Mouse (Mus musculus) stomach, embryonic 15.5 days (tissue): ENCODE measurements at regions not wholly inside any gene's neighbourhood (a gene's known extent, or its start where the extent isn't known, plus 50 kb on each side); places are given as distances from the start of the nearest gene placed in this dataset.
"Not testable (repeated sequence)": the region's sequence is repeated elsewhere in the genome, so short reads cannot be mapped to it uniquely, and the experiment has no call there.

ENCODE experiments used
- ATAC-seq: fragments of 200-750 bp; cut with Nextera tagmentation; 2 replicates; pipeline ENCODE4 v1.8.0; 2017; ENCODE audit warnings: low read depth, moderate number of reproducible peaks, moderate TSS enrichment; ENCODE audit not compliant: insufficient read depth, low FRiP score
- H3K27ac ChIP-seq: fragments of 300-500 bp; sonication (generic); 2 replicates; pipeline ENCODE4 v1.5.1; 2015; ENCODE audit warnings: mild to moderate bottlenecking, inconsistent platforms
- H3K27me3 ChIP-seq: fragments of 300-500 bp; sonication (generic); replicated peaks from 2 replicates; pipeline ENCODE4 v1.6.1; 2015; ENCODE audit warnings: inconsistent platforms
- H3K36me3 ChIP-seq: fragments of 300-500 bp; sonication (generic); 2 replicates; pipeline ENCODE4 v1.6.1; 2015; ENCODE audit warnings: inconsistent platforms
- H3K4me1 ChIP-seq: fragments of 300-500 bp; sonication (generic); 2 replicates; pipeline ENCODE4 v1.6.1; 2015; ENCODE audit warnings: inconsistent platforms
- H3K4me2 ChIP-seq: fragments of 300-500 bp; sonication (generic); 2 replicates; pipeline ENCODE4 v1.6.1; 2015; ENCODE audit warnings: mild to moderate bottlenecking, inconsistent platforms
- H3K4me3 ChIP-seq: fragments of 300-500 bp; sonication (generic); replicated peaks from 2 replicates; pipeline ENCODE4 v1.5.1; 2015; ENCODE audit warnings: inconsistent platforms
- H3K9ac ChIP-seq: fragments of 300-500 bp; sonication (generic); 2 replicates; pipeline ENCODE4 v1.6.1; 2015; ENCODE audit warnings: inconsistent platforms
- H3K9me3 ChIP-seq: fragments of 300-500 bp; sonication (generic); 2 replicates; pipeline ENCODE4 v1.6.1; 2016; ENCODE audit warnings: inconsistent platforms
- WGBS: fragments of 180-500 bp; shearing (Covaris S2); methylation state at CpG from one replicate; pipeline ENCODE4 v1.1.7; 2015; 5-methylcytosine and 5-hydroxymethylcytosine counted together

DNA sequence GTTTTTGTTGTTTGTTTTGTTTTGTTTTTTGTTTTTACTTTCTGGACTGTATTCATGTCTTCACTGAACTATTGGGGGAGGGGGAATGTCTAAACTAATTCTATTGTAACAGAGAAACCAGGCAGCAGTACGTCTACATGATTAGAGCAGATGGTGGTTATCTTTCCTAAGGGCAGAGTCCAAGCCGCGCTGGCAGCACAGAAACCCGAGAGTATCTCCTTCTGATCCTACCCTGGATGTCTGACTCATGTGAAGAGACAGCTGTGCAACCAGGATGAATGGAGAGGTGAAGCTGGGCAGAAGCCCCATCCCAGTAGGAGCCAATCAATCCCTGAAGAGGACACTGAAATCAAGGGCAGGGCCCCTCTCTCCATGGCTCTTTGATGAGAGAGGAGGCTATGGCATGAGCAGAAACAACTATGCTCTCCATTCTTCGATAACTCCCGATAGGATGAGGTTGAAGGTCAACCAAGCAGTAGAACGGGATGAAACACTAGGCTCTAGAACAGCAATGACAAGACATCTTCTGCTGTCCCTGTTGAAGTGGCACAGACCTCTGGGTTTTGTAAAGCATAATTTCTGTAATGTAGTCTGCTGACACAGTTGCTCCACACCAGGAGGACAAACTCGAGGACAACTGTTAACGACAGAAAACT lies 591.1 kb downstream of the Dad1 start:
- H3K4me3 ChIP-seq, H3K27me3 ChIP-seq, H3K4me2 ChIP-seq, ATAC-seq, H3K36me3 ChIP-seq, H3K4me1 ChIP-seq, H3K27ac ChIP-seq, H3K9ac ChIP-seq, H3K9me3 ChIP-seq: not testable (repeated sequence)
- WGBS, result 63% methylated on average over 9 of the region's 9 CpGs

DNA sequence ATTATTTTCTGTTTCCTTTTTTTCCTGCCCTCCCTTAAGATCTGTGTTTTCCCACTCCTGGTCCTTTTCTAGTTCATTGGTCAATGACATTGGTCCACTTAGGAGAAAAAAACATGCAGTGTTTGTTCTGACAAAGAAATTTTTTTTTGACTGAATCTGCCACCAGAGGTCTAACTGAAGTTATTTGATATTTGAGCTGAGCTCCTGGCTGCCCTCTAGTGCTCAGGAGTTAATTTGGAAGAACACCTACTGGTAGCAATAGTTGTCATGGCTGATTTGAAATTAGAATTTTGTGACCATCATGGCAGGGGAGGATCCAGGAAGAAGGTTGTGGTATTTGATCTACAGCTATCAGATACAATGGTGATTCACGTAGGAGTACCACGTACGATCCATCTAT lies 599.2 kb downstream of the Dad1 start:
- H3K9me3 ChIP-seq, H3K4me2 ChIP-seq, H3K4me1 ChIP-seq, H3K4me3 ChIP-seq, H3K9ac ChIP-seq, H3K27me3 ChIP-seq, ATAC-seq, H3K36me3 ChIP-seq, H3K27ac ChIP-seq: not testable (repeated sequence)
- 89% methylated on average over 3 of the region's 3 CpGs for WGBS

DNA sequence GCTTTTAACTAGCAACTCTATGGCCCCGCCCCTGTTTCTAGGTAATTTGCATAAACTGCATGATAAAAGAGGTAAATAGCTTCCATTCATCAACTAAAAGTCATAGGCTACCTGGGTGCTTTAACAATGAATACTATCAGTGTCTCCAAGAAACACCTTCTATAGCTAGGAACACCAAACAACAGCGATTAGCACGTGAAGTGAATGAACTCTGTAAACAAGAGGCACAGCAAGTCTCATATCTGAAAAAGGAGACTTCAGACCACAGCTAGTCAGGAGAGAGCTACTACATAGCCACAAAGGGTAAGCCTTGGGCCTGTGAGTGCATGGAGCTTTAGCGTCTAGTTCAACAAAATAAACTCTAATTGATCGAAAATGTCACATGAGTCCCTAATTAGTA lies 602.8 kb downstream of the Dad1 start:
- H3K9ac ChIP-seq, H3K4me3 ChIP-seq, H3K36me3 ChIP-seq, H3K27ac ChIP-seq, ATAC-seq, H3K9me3 ChIP-seq, H3K27me3 ChIP-seq, H3K4me1 ChIP-seq, H3K4me2 ChIP-seq: not testable (repeated sequence)
- 53% methylated on average over 5 of the region's 5 CpGs for WGBS

DNA sequence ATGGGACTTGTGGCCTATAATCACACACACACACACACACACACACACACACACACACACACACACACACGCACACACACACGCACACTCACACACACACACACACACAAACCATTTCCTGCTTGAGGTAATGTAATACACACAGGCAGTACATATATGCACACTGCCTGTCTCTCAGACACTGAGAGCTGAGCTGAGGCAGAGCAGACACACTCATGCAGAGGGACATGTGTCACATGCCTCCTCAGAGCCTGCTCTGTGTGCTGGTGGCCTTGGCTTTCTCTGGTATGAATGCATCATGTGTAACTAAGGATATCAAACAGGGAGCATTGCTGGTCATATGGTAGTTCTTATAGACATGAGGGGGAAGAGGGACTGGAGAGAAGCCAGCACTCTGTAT lies 604.7 kb downstream of the Dad1 start:
- WGBS, result 92% methylated on average over 2 of the region's 2 CpGs
- H3K4me3 ChIP-seq, ATAC-seq: not testable (repeated sequence)

DNA sequence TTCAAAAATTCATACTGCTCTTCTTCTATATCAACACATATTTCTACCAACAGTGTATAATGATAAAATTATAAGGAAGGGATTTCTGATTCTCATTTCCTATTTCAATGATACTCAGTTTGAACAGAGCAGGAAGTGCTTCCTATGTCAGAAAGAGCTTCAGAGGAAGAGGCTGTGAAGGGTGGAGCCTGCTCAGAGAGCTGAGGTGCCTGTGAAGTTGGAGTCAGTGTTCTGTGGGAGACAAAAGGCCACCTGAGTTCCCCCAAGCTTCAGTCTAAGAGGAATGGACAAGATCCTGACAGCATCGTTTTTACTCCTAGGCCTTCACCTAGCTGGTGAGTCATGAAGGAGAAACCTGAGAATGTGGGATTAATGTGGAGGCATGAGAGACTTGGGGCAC lies 613.5 kb downstream of the Dad1 start:
- 55% methylated on average over 1 of the region's 1 CpGs for WGBS
- not testable (repeated sequence) for H3K27ac ChIP-seq, H3K9ac ChIP-seq, H3K9me3 ChIP-seq, H3K4me2 ChIP-seq, H3K36me3 ChIP-seq, H3K27me3 ChIP-seq, ATAC-seq, H3K4me1 ChIP-seq, H3K4me3 ChIP-seq

More for the DNA sequence above, 604.7 kb downstream of the Dad1 start:
- not testable (repeated sequence) for H3K36me3 ChIP-seq, H3K9me3 ChIP-seq, H3K9ac ChIP-seq, H3K27ac ChIP-seq, H3K4me2 ChIP-seq, H3K4me1 ChIP-seq, H3K27me3 ChIP-seq

DNA sequence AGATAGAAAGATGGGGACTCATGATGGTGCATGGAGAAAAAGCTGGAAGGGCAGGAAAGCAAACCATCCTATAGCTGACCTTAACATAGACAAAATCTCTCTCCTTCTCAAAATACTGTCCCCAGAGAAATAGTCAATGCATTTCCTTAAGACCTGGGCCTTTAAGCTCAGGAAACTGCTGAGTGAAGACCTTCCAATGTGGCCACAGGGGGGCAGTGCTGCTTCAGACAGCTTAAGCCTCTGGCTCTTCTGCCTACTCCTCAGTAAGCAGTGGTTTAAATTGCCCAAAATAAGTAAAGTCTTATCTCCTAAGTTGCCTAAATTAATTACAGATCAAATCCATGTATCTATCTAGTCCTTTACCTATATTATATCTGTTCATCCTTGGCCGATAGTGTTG lies 616.2 kb downstream of the Dad1 start:
- not testable (repeated sequence) for H3K4me1 ChIP-seq, H3K4me2 ChIP-seq, H3K36me3 ChIP-seq, H3K27me3 ChIP-seq, H3K4me3 ChIP-seq, H3K27ac ChIP-seq, H3K9me3 ChIP-seq, H3K9ac ChIP-seq, ATAC-seq
- 96% methylated on average over 1 of the region's 1 CpGs for WGBS

DNA sequence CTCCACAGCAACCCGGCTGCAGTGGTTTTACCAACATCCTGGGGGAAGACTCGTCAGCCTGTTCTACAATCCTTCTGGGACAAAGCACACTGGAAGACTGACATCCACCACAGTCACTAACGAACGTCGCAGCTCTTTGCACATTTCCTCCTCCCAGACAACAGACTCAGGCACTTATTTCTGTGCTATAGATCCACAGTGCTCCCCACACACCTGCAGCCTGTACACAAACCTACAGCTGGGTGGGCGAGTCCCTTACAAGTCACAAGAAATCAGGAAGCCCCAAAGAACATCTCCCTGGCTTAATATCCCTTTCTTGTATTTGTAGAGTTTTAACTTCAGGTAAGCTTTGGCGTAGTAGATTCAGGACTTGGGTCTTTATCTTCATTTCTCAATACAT lies 618.7 kb downstream of the Dad1 start:
- WGBS, result 56% methylated on average over 7 of the region's 7 CpGs

DNA sequence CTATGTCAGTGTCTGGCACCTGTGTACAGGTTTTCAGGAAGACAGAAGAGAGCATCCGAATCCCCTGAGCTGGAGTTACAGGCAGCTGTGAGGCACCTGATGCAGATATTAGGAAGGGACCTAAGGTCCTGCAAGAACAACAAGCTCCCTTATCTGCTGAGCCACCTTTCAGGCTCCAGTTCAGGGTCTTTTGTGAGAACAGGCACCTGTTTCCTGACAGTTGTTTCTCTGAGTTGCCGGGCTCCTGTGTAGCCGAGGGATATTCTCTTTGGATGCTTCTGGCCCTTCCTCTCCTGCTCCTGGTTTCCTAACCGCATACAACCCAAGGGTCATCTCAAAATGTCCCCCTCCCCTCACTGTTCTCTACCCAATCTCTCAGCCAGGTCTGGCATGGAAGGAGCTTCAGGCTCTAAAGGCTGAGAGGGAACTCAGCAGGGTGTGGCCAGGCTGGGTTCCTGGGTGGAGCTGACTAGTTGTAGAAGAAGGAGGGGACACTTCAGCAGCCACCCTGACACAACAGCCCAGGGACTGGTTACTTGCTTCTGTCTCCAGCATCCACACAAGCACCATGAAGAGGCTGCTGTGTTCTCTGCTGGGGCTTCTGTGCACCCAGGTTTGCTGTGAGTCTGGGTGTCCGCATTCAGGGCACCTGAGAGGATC lies 619.5 kb downstream of the Dad1 start:
- not testable (repeated sequence) for H3K4me2 ChIP-seq, H3K4me1 ChIP-seq, H3K9me3 ChIP-seq, H3K4me3 ChIP-seq, H3K36me3 ChIP-seq, H3K27ac ChIP-seq, H3K9ac ChIP-seq, ATAC-seq, H3K27me3 ChIP-seq
- WGBS, result 19% methylated on average over 5 of the region's 5 CpGs

More for the DNA sequence above, 618.7 kb downstream of the Dad1 start:
- H3K4me2 ChIP-seq, H3K27ac ChIP-seq, H3K27me3 ChIP-seq, H3K9ac ChIP-seq, ATAC-seq, H3K4me1 ChIP-seq, H3K36me3 ChIP-seq, H3K9me3 ChIP-seq, H3K4me3 ChIP-seq: not testable (repeated sequence)

DNA sequence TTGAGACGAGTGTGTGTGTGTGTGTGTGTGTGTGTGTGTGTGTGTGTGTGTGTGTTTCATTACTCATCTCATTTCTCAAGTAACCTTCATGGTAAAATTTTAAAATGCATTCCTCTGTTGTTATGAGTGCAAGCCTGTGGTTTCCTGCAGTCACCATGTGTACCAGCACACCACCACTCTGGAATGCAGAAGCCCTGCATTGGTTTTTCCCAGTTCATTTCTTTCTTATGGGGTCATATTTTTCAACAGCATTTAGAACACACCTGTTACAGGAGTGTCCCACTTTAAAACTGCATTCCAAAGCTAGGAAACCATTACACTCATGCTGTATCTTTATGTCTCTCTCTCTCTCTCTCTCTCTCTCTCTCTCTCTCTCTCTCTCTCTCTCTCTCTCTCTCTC lies 620.2 kb downstream of the Dad1 start:
- H3K36me3 ChIP-seq, H3K9me3 ChIP-seq, H3K27me3 ChIP-seq, ATAC-seq, H3K4me2 ChIP-seq, H3K4me3 ChIP-seq, H3K9ac ChIP-seq, H3K4me1 ChIP-seq, H3K27ac ChIP-seq: not testable (repeated sequence)
- WGBS, result 43% methylated on average over 1 of the region's 1 CpGs

DNA sequence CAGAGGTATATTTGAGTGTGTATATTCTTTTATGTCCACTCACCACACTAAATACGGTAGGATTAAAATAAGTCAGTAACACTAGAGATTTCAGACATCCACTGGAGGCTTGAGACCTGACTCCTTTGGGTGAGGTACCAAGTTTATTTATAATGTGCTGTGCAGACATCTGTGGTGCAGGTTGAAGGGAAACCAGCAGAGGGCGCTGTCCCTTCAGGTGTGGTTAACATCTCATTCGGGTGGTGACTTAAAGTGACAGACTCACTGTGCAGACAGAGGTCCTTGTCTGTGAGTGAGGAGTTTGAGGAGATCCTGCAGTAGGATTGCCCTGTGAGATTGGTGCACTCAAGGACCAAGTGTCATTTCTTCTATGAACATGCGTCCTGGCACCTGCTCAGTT lies 632.5 kb downstream of the Dad1 start:
- not testable (repeated sequence) for H3K4me3 ChIP-seq, H3K9ac ChIP-seq, H3K4me2 ChIP-seq, H3K9me3 ChIP-seq, H3K27me3 ChIP-seq, ATAC-seq, H3K4me1 ChIP-seq, H3K36me3 ChIP-seq, H3K27ac ChIP-seq
- WGBS, result 58% methylated on average over 4 of the region's 4 CpGs

DNA sequence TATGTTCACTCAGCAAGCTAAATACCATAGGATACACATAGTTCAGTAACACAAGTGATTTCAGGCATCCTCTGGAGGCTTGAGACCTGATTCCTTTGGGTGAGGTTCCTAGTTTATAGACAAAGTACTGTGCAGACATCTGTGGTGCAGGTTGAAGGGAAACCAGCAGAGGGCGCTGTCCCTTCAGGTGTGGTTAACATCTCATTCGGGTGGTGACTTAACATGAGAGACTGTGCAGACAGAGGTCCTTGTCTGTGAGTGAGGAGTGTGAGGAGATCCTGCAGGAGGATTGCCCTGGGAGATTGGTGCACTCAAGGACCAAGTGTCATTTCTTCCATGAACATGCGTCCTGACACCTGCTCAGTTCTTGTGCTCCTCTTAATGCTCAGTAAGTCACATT lies 637.8 kb downstream of the Dad1 start:
- not testable (repeated sequence) for H3K4me1 ChIP-seq, H3K4me3 ChIP-seq, H3K36me3 ChIP-seq, H3K27me3 ChIP-seq, H3K9me3 ChIP-seq, H3K9ac ChIP-seq, H3K4me2 ChIP-seq, H3K27ac ChIP-seq, ATAC-seq
- WGBS, result 41% methylated on average over 3 of the region's 3 CpGs

DNA sequence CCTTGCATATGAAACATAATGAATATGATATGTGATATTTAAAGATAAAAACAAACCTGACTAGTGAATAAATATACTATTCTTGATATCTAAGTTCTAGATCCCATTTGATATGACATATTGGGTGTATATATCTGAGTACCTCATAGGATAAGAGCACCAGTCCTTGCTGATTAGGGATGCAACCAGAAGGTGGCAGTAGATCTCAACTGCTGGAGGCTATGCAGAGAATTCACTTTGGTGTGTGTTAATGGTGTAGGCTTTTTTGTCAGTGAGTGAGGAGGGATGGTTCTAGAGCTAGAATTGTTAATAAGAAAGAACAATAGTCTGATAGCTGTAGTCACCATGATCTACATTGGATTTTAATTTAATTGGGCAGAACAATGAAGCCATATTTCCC lies 639.6 kb downstream of the Dad1 start:
- no peak for ATAC-seq
- H3K27ac ChIP-seq, result no peak overlapping the region
- no peak overlapping the region for H3K4me2 ChIP-seq
- no peak overlapping the region for H3K4me3 ChIP-seq
- no peaks in the 10 kb centered on the region for H3K4me1 ChIP-seq
- no peaks in the 10 kb centered on the region for H3K27me3 ChIP-seq
- no peaks in the 10 kb centered on the region for H3K9me3 ChIP-seq
- no peaks in the 10 kb centered on the region for H3K36me3 ChIP-seq
- H3K9ac ChIP-seq, result no peak overlapping the region

DNA sequence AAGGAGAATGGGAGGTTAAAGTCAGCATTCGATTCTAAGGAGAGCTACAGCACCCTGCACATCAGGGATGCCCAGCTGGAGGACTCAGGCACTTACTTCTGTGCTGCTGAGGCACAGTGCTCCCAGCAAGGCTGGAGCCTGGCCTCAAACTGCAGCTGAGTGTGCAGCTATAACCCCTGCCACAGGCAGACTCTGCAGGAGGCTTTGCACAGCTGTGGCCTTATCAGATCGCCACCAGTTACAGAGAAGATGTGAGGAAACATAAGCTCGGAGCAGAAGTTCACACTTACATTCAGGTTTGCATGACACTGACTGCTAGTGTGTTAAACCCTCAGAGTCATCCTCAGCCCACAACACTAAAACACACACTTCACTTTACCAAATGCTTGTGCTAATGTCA lies 654.6 kb downstream of the Dad1 start:
- not testable (repeated sequence) for H3K4me1 ChIP-seq, H3K4me3 ChIP-seq, H3K9me3 ChIP-seq, ATAC-seq, H3K27me3 ChIP-seq, H3K4me2 ChIP-seq, H3K27ac ChIP-seq, H3K9ac ChIP-seq, H3K36me3 ChIP-seq
- WGBS, result 37% methylated on average over 3 of the region's 3 CpGs
